Mouse (Mus musculus): Measurements from ENCODE around the gene Larp4. TPM values are rescaled to one million over a fixed set of nuclear protein-coding genes. Genes with fewer than 3 reads are reported as not detected.

Larp4 gene
- polyA plus RNA-seq, 1 experiment from 2014 or later: 29.0 TPM

DNA sequence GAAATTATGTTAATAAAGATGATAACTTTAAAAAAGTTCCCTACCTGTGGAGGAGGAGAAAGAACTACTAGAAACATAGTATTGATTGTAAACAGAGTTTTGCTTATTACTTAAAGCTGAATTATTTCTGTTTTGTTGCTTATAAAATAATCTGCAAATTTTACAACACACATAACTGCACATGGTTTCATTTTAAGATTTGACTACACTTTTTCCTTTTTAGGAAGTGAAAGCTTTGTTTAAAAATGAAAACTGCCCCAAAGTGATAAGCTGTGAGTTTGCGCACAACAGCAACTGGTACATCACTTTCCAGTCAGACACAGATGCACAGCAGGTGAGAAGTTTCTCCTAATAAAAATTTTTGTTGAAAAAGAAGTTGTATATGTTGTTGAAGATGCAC lies 23.2 kb downstream of the Larp4 start:
- 94% methylated on average over 1 of the region's 1 CpGs for WGBS
- Histone ChIP-seq H3K27me3 (replicated peaks; ENCODE audit: control insufficient read depth, insufficient read depth, low read length) (no peaks in the 10 kb centered on the region), H3K4me1 (ENCODE audit: control insufficient read depth, insufficient read depth, low read length) (no peaks in the 10 kb centered on the region), H3K36me3 (ENCODE audit: control insufficient read depth, insufficient read depth, low read length) (peaks cover 61% of the 10 kb centered on the region), H3K4me3 (ENCODE audit: low read depth, low read length) (no peak overlapping the region), H3K27ac (ENCODE audit: low read depth, low read length) (no peak overlapping the region), H3K9ac (ENCODE audit: low read length) (no peak overlapping the region), H3K9me3 (replicated peaks; ENCODE audit: control insufficient read depth, low read length) (no peaks in the 10 kb centered on the region), H3K4me2 (ENCODE audit: low read length) (no peak overlapping the region)
- DNase-seq (ENCODE audit: low spot score) (no peak), ATAC-seq (no peak)

DNA sequence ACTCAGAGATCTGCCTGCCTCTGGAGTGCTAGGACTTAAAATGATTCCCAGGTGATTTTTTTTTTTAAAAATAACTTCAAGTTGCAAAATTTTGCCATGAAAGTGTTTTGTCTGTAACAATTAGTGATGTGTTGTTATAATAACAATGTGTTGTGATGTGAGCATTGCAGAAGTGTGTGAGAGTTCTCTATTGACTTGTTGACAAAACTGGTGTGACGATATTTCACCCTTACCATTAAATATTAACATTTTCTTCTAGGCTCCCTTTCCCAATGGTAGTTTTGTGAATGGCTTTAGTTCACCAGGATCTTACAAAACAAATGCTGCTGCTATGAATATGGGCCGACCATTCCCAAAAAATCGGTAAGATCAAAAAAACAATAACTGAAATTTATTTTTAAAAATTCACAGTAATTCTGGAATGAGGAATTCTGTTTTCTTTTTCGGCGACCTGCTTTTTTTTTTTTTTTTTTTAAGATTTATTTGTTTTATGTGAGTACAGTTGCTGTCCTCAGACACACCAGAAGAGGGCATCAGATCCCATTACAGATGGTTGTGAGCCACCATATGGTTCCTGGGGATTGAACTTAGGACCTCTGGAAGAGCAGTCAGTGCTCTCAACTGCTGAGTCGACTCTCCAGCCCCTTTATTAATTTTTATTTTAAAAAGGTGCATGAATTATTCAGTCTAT lies 27.4 kb downstream of the Larp4 start:
- DNase-seq (ENCODE audit: low spot score): no peak
- 94% methylated on average over 6 of the region's 6 CpGs for WGBS
- H3K36me3 ChIP-seq (ENCODE audit: control insufficient read depth, insufficient read depth, low read length): peaks cover 53% of the 10 kb centered on the region
- no peak overlapping the region for H3K27ac ChIP-seq (ENCODE audit: low read depth, low read length)
- H3K9me3 ChIP-seq (replicated peaks; ENCODE audit: control insufficient read depth, low read length): no peaks in the 10 kb centered on the region
- no peak overlapping the region for H3K4me3 ChIP-seq (ENCODE audit: low read depth, low read length)
- no peak overlapping the region for H3K4me2 ChIP-seq (ENCODE audit: low read length)
- no peak overlapping the region for H3K9ac ChIP-seq (ENCODE audit: low read length)
- no peak for ATAC-seq
- H3K4me1 ChIP-seq (ENCODE audit: control insufficient read depth, insufficient read depth, low read length): no peaks in the 10 kb centered on the region
- no peaks in the 10 kb centered on the region for H3K27me3 ChIP-seq (replicated peaks; ENCODE audit: control insufficient read depth, insufficient read depth, low read length)

DNA sequence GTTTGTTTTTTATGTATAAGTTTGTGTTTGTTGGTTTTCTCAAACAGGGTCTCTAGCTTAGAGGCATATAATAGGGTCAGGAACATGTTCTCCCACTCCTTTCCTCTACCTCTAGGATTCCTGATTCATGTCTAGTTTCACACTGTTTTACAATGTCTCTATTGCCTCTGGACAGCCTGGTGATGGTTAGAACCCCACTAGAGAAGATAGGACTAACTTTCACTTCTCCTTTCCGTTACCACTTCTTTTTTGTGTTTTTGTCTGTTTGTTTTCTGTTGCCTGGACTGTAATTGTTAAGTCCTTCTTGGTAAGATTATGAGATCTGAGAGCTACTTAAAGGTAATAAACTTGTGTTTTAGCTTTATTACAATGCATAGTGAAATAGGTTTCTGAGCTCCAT lies 29.5 kb downstream of the Larp4 start:
- ATAC-seq (no peak), DNase-seq (ENCODE audit: low spot score) (no peak)
- Histone ChIP-seq H3K9me3 (replicated peaks; ENCODE audit: control insufficient read depth, low read length) (no peaks in the 10 kb centered on the region), H3K4me1 (ENCODE audit: control insufficient read depth, insufficient read depth, low read length) (no peaks in the 10 kb centered on the region), H3K9ac (ENCODE audit: low read length) (no peak overlapping the region), H3K36me3 (ENCODE audit: control insufficient read depth, insufficient read depth, low read length) (peaks cover 56% of the 10 kb centered on the region), H3K27ac (ENCODE audit: low read depth, low read length) (no peak overlapping the region), H3K4me3 (ENCODE audit: low read depth, low read length) (no peak overlapping the region), H3K27me3 (replicated peaks; ENCODE audit: control insufficient read depth, insufficient read depth, low read length) (no peaks in the 10 kb centered on the region), H3K4me2 (ENCODE audit: low read length) (no peak overlapping the region)
- WGBS: 90% methylated on average over 1 of the region's 1 CpGs

DNA sequence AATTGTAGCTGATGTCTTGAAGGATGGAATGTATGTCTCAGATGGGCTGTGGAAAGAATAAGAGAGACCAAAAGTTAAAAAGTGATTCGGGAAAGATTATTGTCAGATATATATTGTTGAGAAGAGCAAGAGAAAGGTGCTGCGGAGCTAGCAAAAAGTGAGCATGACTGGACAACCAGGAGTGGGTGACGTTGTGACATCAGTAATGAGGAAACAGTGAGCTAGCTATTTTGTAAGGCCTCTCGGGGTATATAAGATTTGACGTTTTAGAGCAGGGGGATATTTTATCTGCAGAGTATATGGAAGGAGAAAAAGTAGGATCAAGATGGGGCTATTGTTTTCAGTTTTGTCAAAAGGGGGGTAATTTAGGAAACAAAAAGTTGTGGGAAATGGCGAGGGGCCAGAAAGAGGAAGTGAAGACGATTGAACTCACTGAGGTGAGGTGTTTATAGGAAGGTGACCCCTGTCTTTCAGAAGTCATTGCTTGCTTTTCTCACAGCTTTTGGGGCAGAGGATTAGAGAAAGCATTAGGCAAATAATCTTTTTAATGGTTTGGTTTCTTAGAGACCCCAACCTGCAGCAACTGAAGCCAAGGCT lies 34.9 kb downstream of the Larp4 start:
- ATAC-seq: no peak
- peaks cover 73% of the 10 kb centered on the region for H3K36me3 ChIP-seq (ENCODE audit: control insufficient read depth, insufficient read depth, low read length)

DNA sequence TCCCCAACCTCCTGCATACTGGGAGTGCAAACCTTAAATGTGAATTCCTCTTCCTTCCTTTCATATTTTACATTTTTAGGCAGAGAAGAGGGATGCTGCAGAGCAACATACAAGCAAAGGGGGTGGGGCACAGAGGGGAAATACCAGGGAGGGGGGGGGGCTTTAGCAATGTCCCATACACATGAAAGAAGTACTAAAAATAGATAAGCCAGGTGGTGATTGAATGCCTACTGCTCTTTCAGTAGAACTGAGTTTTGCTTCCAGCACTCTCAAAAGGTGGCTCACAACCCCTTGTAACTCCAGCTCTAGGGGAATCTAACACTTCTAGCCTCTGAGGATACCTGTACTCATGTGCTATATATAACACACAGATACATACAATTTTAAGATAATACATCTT lies 36.3 kb downstream of the Larp4 start:
- ATAC-seq: no peak
- DNase-seq (ENCODE audit: low spot score): no peak

More for the DNA sequence above, 34.9 kb downstream of the Larp4 start:
- H3K4me1 ChIP-seq (ENCODE audit: control insufficient read depth, insufficient read depth, low read length): no peaks in the 10 kb centered on the region
- no peak for DNase-seq (ENCODE audit: low spot score)
- no peaks in the 10 kb centered on the region for H3K27me3 ChIP-seq (replicated peaks; ENCODE audit: control insufficient read depth, insufficient read depth, low read length)
- H3K9me3 ChIP-seq (replicated peaks; ENCODE audit: control insufficient read depth, low read length): no peaks in the 10 kb centered on the region
- H3K27ac ChIP-seq (ENCODE audit: low read depth, low read length): no peak overlapping the region
- H3K4me3 ChIP-seq (ENCODE audit: low read depth, low read length): no peak overlapping the region
- H3K9ac ChIP-seq (ENCODE audit: low read length): no peak overlapping the region
- WGBS: 90% methylated on average over 7 of the region's 7 CpGs
- H3K4me2 ChIP-seq (ENCODE audit: low read length): no peak overlapping the region

DNA sequence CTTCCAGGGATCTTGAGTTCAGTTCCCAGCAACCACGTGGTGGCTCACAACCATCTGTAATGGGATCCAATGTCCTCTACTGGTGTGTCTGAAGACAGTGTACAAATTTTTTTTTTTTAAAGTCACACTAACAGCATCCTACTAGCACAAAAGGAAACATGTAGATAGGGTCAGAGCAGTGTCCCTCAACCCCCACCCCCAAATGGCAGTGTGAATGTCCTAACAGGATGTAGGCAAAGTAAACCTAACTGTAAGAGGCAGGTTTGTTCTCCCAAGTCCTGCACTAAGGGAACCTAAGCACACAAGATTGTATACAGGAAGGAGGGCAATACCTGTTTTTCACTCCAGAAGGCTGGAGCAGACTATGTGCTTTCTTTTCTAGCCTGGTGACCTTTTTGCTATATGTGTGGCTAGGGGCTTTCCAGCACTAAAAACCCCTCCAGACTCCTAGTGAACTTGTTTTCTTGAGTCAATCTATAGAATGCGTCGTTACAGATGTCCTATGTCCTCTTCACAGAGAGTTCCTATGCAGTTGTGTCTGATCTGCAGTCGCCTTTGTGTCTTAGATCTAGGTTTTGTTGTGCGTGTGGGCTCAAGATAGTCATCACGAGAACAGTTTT lies 48.5 kb downstream of the Larp4 start:
- H3K4me2 ChIP-seq (ENCODE audit: low read length): no peak overlapping the region
- no peaks in the 10 kb centered on the region for H3K4me1 ChIP-seq (ENCODE audit: control insufficient read depth, insufficient read depth, low read length)
- no peak overlapping the region for H3K27ac ChIP-seq (ENCODE audit: low read depth, low read length)
- H3K36me3 ChIP-seq (ENCODE audit: control insufficient read depth, insufficient read depth, low read length): peaks cover 8% of the 10 kb centered on the region
- DNase-seq (ENCODE audit: low spot score) (no peak), ATAC-seq (no peak)
- no peaks in the 10 kb centered on the region for H3K27me3 ChIP-seq (replicated peaks; ENCODE audit: control insufficient read depth, insufficient read depth, low read length)
- no peaks in the 10 kb centered on the region for H3K9me3 ChIP-seq (replicated peaks; ENCODE audit: control insufficient read depth, low read length)
- 70% methylated on average over 6 of the region's 6 CpGs for WGBS
- no peak overlapping the region for H3K4me3 ChIP-seq (ENCODE audit: low read depth, low read length)
- no peak overlapping the region for H3K9ac ChIP-seq (ENCODE audit: low read length)

More for the DNA sequence above, 36.3 kb downstream of the Larp4 start:
- Histone ChIP-seq H3K27me3 (replicated peaks; ENCODE audit: control insufficient read depth, insufficient read depth, low read length) (no peaks in the 10 kb centered on the region), H3K4me3 (ENCODE audit: low read depth, low read length) (no peak overlapping the region), H3K36me3 (ENCODE audit: control insufficient read depth, insufficient read depth, low read length) (peaks cover 86% of the 10 kb centered on the region), H3K4me2 (ENCODE audit: low read length) (no peak overlapping the region), H3K9ac (ENCODE audit: low read length) (no peak overlapping the region), H3K27ac (ENCODE audit: low read depth, low read length) (no peak overlapping the region), H3K9me3 (replicated peaks; ENCODE audit: control insufficient read depth, low read length) (no peaks in the 10 kb centered on the region), H3K4me1 (ENCODE audit: control insufficient read depth, insufficient read depth, low read length) (no peaks in the 10 kb centered on the region)

DNA sequence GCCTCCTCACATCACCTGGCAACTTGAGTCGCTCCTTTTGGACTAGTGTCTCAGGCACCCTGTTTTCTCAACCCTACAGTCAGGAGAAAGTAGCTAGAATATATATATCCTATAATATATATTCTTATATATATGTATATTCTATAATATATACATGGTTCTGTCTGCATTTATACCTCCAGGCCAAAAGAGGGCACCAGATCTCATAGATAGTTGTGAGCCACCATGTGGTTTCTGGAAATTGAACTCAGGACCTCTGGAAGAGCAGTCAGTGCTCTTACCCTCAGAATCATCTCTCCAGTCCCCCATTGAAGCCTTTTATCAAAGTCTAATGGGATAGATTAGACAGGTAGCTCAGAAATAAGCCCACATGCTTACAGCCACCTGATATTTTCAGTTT lies 51.3 kb downstream of the Larp4 start:
- Histone ChIP-seq H3K4me1 (ENCODE audit: control insufficient read depth, insufficient read depth, low read length) (no peaks in the 10 kb centered on the region), H3K27ac (ENCODE audit: low read depth, low read length) (no peak overlapping the region), H3K9me3 (replicated peaks; ENCODE audit: control insufficient read depth, low read length) (no peaks in the 10 kb centered on the region), H3K9ac (ENCODE audit: low read length) (no peak overlapping the region), H3K4me2 (ENCODE audit: low read length) (no peak overlapping the region), H3K36me3 (ENCODE audit: control insufficient read depth, insufficient read depth, low read length) (no peaks in the 10 kb centered on the region), H3K4me3 (ENCODE audit: low read depth, low read length) (no peak overlapping the region), H3K27me3 (replicated peaks; ENCODE audit: control insufficient read depth, insufficient read depth, low read length) (no peaks in the 10 kb centered on the region)
- ATAC-seq: no peak
- 91% methylated on average over 1 of the region's 1 CpGs for WGBS
- DNase-seq (ENCODE audit: low spot score): no peak

DNA sequence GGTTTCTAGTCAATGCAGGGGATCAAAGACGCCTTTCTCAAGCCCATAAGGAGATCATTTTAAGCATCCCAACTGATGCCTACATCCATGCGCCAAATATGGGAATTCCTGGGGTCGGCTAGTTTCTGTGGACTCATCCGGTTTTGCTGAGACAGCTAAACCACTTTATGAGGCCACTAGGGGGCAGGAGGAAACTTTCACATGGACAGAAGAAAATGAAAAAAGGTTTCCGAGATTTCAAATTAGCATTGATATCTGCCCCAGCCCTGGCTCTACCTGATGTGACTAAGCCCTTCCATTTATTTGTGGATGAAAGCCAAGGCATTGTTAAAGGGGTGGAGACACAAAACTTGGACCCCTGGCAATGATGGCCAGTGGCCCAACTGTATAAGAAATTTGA lies 53.1 kb downstream of the Larp4 start:
- Histone ChIP-seq H3K27ac (ENCODE audit: low read depth, low read length) (no peak overlapping the region), H3K9ac (ENCODE audit: low read length) (no peak overlapping the region), H3K4me1 (ENCODE audit: control insufficient read depth, insufficient read depth, low read length) (no peaks in the 10 kb centered on the region), H3K9me3 (replicated peaks; ENCODE audit: control insufficient read depth, low read length) (no peaks in the 10 kb centered on the region), H3K27me3 (replicated peaks; ENCODE audit: control insufficient read depth, insufficient read depth, low read length) (no peaks in the 10 kb centered on the region), H3K4me2 (ENCODE audit: low read length) (no peak overlapping the region), H3K4me3 (ENCODE audit: low read depth, low read length) (no peak overlapping the region), H3K36me3 (ENCODE audit: control insufficient read depth, insufficient read depth, low read length) (no peaks in the 10 kb centered on the region)
- 31% methylated on average over 5 of the region's 5 CpGs for WGBS
- DNase-seq (ENCODE audit: low spot score): peak; percentile 75
- ATAC-seq: no peak

All from forebrain, embryonic 14.5 days (tissue).